Comparison of ENCODE assay signal across 17 mouse cellular contexts in genomic region chr16:92056711-92057110, GRCm38 (mm10). TPM values are rescaled to one million over a fixed set of nuclear protein-coding genes. Genes with fewer than 3 reads are reported as not detected.
"Had no signal": no experiment of that assay in that cellular context is flagged by ENCODE, and none has a peak within 500 bp of the region (broad histone marks: within the 10 kb centered on the region; RNA-seq: fewer than 3 reads in every experiment).

No protein-coding gene starts in this region.

- DNase-seq: kidney, adult 18-20 months; liver; lung, adult 2 months; lung, postnatal 36 days; midbrain, embryonic 14.5 days; thymus, postnatal 36 days had no signal

- ATAC-seq: lung, postnatal 0 days had no signal

- H3K27me3 ChIP-seq: neural tube, embryonic 13.5 days had no signal

RNA-seq across cellular contexts. Expression of gene Gm49711, which starts 1.4 kb away (rescaled TPM):
- total RNA-seq: layer of hippocampus, postnatal 14 days; left cerebral cortex, adult 18-20 months; megakaryocyte progenitor cell, adult 5-6 weeks; monocyte, adult 5-6 weeks had no signal
- polyA plus RNA-seq: intestine, embryonic 14.5 days; large intestine, adult 2 months; limb, embryonic 11.5 days; lung, adult 2 months; stomach, embryonic 16.5 days; thymus, postnatal 0 days had no signal
